Mouse (Mus musculus): ENCODE measurements around the gene Dnah8.

DNA sequence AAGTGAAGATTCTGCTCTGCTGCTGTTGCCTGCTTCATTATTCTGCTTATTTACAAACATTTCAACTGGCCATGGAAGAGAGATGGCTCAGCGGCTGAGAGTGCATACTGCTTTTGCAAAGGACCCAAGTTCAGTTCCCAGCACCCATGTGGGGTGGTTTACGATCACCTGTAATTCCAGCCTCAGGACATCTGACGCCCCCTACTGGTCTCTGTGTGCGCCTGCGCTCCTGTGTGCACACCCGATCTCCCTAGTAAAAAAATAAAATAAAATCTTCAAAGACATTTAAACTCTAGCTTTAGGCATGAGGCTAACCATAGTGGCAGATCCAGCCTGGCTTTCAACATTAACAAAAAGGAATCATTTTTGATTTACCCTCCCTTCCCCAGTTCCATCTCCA is 48.9 kb downstream of the Dnah8 start:
- TF ChIP-seq CTCF (IDR thresholded peaks at IDR 0.05; ENCODE audit: borderline replicate concordance, extremely low read depth, insufficient read depth, insufficient read length): peak; percentile 18; the same call in 1 of the 2 replicates
- no peak for TF ChIP-seq POLR2A (IDR thresholded peaks at IDR 0.05; ENCODE audit: borderline replicate concordance, extremely low read depth, insufficient read depth, insufficient read length, poor library complexity, severe bottlenecking)
